Mouse (Mus musculus): ENCODE measurements around the gene Ear1.
"Not testable (repeated sequence)": the region's sequence is repeated elsewhere in the genome, so short reads cannot be mapped to it uniquely, and the experiment has no call there.

GRCm38 (mm10) chr14:43877789-43878188 lies 2.5 kb upstream of the Ear1 start:
- TF ChIP-seq CTCF (IDR thresholded peaks at IDR 0.05; ENCODE audit: borderline replicate concordance, extremely low read depth, insufficient read depth, insufficient read length); POLR2A (IDR thresholded peaks at IDR 0.05; ENCODE audit: borderline replicate concordance, extremely low read depth, insufficient read depth, insufficient read length, poor library complexity, severe bottlenecking): not testable (repeated sequence)

Measured in brain, embryonic 14.5 days (tissue).